Mouse (Mus musculus) heart, embryonic 10.5 days (tissue): ENCODE results near the gene Slc45a2. TPM values are rescaled to one million over a fixed set of nuclear protein-coding genes. Genes with fewer than 3 reads are reported as not detected.
A peak's percentile ranks its signal among the peaks of the same experiment; 100 is the strongest.

ENCODE experiments used
- DNase-seq: peaks from one replicate; pipeline ENCODE4 v3.0.0-alpha.2; 2017; ENCODE audit warnings: low spot score
- H3K27ac ChIP-seq: fragments of 300-500 bp; sonication (generic); 2 replicates; pipeline ENCODE4 v1.5.1; 2016; ENCODE audit warnings: mild to moderate bottlenecking
- H3K27me3 ChIP-seq: fragments of 300-500 bp; sonication (generic); 2 replicates; pipeline ENCODE4 v1.6.1; 2016; ENCODE audit warnings: mild to moderate bottlenecking; ENCODE audit not compliant: poor library complexity, insufficient read depth, severe bottlenecking
- H3K36me3 ChIP-seq: fragments of 300-500 bp; sonication (generic); 2 replicates; pipeline ENCODE4 v1.6.1; 2016; ENCODE audit warnings: mild to moderate bottlenecking, moderate library complexity
- H3K4me1 ChIP-seq: fragments of 300-500 bp; sonication (generic); 2 replicates; pipeline ENCODE4 v1.6.1; 2016; ENCODE audit warnings: mild to moderate bottlenecking
- H3K4me3 ChIP-seq: fragments of 300-500 bp; sonication (generic); 2 replicates; pipeline ENCODE4 v1.5.1; 2016; ENCODE audit warnings: mild to moderate bottlenecking, moderate library complexity
- H3K9me3 ChIP-seq: fragments of 300-500 bp; sonication (generic); 2 replicates; pipeline ENCODE4 v1.6.1; 2016; ENCODE audit warnings: mild to moderate bottlenecking, moderate library complexity
- WGBS: fragments of 180-500 bp; shearing (Covaris S2); methylation state at CpG from one replicate; pipeline ENCODE4 v1.1.7; 2016; 5-methylcytosine and 5-hydroxymethylcytosine counted together
- polyA plus RNA-seq: library from polyadenylated mRNA; unstranded; fragments of >200 nt; fragmentation: Nextera tagmentation; extraction: Ambion mirVana; gene quantifications from 2 replicates; pipeline ENCODE4 v1.2.1, GENCODE M21; 2016

Slc45a2 gene
- polyA plus RNA-seq, 1 experiment from 2014 or later = 0.16 TPM

DNA sequence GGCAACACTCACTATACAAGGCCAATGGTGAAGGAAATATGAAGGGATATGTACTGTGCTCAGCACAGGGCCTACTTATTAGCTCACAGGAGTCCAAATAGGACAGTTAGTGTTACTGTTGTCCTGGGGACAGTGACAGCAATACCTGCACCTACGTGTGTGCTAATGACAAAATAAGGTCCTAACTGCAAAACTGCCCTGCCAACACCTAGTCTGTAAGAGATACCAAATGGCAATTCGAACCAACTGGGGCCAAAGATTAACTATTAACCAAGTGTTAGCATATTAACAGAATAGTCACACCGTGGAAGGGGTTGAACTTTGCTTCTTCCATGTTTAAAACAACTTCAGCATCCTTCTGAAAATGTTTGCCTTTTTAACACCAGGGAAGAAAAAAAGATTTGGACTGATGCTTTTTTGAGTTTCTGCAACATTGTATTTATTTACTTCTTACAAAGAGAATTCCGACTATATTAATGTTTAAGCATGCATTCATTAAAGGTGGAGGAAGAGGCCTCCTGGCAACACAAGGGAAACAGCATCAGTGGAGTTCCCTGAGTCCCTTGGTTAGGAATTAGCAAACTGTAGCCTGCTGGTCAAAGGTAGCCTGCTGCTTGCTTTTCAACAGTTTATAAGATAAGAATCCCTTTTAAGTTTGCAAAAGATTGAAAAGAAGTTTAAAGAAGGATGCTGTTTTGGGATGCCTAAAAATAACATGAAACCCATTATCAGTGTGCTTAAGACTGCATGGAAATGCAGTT, 26.5 kb downstream of the Slc45a2 start:
- Histone ChIP-seq H3K27ac (no peak overlapping the region), H3K4me1 (peaks cover 3% of the 10 kb centered on the region; the same call in 1 of the 2 replicates), H3K9me3 (no peaks in the 10 kb centered on the region), H3K27me3 (no peaks in the 10 kb centered on the region), H3K4me3 (no peak overlapping the region), H3K36me3 (no peaks in the 10 kb centered on the region)
- DNase-seq = no peak
- WGBS = 61% methylated on average over 4 of the region's 4 CpGs

- H3K27me3 ChIP-seq = peaks cover 29% of the 10 kb centered on the region
- 77% methylated on average over 3 of the region's 3 CpGs for WGBS
- no peaks in the 10 kb centered on the region for H3K4me1 ChIP-seq
- no peak overlapping the region for H3K4me3 ChIP-seq
- DNase-seq = no peak
- H3K27ac ChIP-seq = no peak overlapping the region
- H3K9me3 ChIP-seq = no peaks in the 10 kb centered on the region
- H3K36me3 ChIP-seq = no peaks in the 10 kb centered on the region
These were observed 29.7 kb downstream of the Slc45a2 start for GRCm38 (mm10) chr15:11030188-11030587.

GRCm38 (mm10) chr15:11035947-11036474, 35.5 kb downstream of the Slc45a2 start:
- Histone ChIP-seq H3K27ac (no peak overlapping the region), H3K4me1 (peaks cover 23% of the 10 kb centered on the region), H3K9me3 (no peaks in the 10 kb centered on the region), H3K27me3 (peaks cover 61% of the 10 kb centered on the region), H3K4me3 (peak overlapping the region; percentile 56), H3K36me3 (no peaks in the 10 kb centered on the region)
- no peak for DNase-seq
- 5% methylated on average over 34 of the region's 34 CpGs for WGBS

DNA sequence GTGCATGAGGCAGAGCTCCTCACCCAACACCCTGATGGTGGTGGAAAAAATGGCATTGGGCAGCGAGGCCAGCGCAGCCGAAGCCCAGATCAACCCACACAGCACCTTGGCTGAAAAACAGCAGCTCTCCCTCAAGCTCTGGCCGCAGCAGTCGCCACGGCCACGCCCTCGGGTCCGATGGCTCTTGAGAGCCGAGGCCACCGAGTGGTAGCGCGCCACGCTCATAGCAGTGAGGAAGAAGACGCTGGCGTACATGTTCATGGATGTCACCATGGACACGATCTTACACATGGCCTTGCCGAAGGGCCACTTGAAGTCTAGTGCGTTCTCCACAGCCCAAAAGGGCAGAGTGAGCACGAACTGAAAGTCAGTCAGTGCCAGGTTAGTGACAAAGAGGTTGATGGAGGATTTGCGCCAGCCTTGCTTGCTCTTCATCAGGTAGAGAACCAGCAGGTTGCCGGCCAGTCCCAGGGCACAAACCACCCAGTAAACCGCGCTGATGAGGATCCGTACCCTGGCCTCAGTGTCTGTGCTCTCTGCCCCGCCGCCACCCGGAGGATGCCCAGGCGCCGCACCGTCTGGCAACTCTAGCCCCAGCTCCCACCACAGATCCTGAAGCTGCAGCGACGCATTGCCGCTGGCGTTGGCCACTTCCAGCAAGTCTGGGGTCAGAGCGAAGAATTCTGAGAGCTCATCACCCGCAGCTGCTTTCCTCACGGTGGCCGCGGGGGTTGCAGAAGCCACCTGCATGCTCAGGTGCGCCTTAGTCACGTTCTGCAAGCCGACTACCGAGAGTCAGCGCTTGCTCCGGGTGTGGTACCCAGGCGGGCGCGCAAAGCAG, 36.2 kb downstream of the Slc45a2 start:
- Histone ChIP-seq H3K27me3 (peaks cover 61% of the 10 kb centered on the region), H3K36me3 (no peaks in the 10 kb centered on the region), H3K9me3 (no peaks in the 10 kb centered on the region), H3K4me3 (peak overlapping the region; percentile 56), H3K27ac (no peak overlapping the region), H3K4me1 (peaks cover 23% of the 10 kb centered on the region)
- WGBS = 5% methylated on average over 49 of the region's 49 CpGs
- DNase-seq = no peak

- H3K27me3 ChIP-seq = peaks cover 60% of the 10 kb centered on the region
- DNase-seq = no peak
- 8% methylated on average over 8 of the region's 8 CpGs for WGBS
These were observed 36.8 kb downstream of the Slc45a2 start for GRCm38 (mm10) chr15:11037376-11037695.

GRCm38 (mm10) chr15:11037711-11038110, 37.2 kb downstream of the Slc45a2 start, which contains the start of gene Rxfp3:
TSS of gene Rxfp3 (minus strand) at chr15:11037991.
- Histone ChIP-seq H3K27ac (no peak within 1 kb of the TSS), H3K27me3 (peaks cover 56% of the 10 kb centered on the region), H3K4me3 (peak within 1 kb of the TSS; percentile 56), H3K9me3 (no peaks in the 10 kb centered on the region), H3K4me1 (peaks cover 23% of the 10 kb centered on the region), H3K36me3 (no peaks in the 10 kb centered on the region)
- 4% methylated on average over 16 of the region's 16 CpGs for WGBS
- no peak for DNase-seq

More at GRCm38 (mm10) chr15:11037376-11037695, 36.8 kb downstream of the Slc45a2 start:
- H3K36me3 ChIP-seq = no peaks in the 10 kb centered on the region
- peak overlapping the region; percentile 56 for H3K4me3 ChIP-seq
- peaks cover 23% of the 10 kb centered on the region for H3K4me1 ChIP-seq
- no peaks in the 10 kb centered on the region for H3K9me3 ChIP-seq
- no peak overlapping the region for H3K27ac ChIP-seq

DNA sequence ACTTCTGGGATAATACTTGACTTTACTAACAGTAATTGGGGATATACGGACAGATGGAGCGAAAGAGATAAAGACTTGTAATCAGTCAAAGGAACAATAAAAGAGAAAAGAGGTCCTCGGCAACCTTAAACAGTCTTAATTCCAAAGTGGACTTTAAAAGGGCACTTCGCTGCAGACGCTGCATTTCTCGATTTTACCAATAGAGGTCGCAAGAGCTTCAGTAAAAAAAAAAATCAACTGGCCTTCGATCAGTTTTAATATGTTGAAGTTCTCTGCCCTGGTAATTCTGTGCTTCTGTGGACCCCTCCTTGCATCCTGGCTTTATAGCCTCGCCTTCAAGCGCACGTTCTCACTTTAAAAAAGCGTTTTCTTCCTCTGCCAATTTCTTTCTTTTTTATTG, 38.0 kb downstream of the Slc45a2 start:
- H3K36me3 ChIP-seq = no peaks in the 10 kb centered on the region
- no peak for DNase-seq
- no peak overlapping the region for H3K4me3 ChIP-seq
- peaks cover 23% of the 10 kb centered on the region for H3K4me1 ChIP-seq
- peaks cover 49% of the 10 kb centered on the region for H3K27me3 ChIP-seq
- H3K27ac ChIP-seq = no peak overlapping the region
- 3% methylated on average over 12 of the region's 12 CpGs for WGBS
- H3K9me3 ChIP-seq = no peaks in the 10 kb centered on the region

DNA sequence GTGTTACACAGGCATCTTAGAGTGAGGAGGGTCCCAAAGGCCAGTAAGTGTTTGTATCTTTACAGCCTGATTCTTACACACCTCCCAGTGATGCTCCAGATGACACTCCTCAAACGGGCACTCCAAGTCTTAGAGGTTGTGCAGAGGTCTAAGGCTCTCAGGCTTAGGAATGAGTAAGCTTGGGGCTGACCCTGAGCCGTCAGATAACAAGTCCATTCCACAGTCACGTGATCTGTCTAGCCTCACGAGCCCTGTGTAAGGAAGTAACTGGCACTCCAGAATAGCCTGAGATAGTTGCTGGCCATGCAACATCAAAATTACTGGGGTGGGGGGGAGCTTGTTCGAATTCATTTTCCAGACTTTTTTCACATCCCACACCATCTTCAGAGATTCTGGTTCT, 39.5 kb downstream of the Slc45a2 start:
- no peak for DNase-seq
- H3K4me1 ChIP-seq = peaks cover 23% of the 10 kb centered on the region
- no peaks in the 10 kb centered on the region for H3K9me3 ChIP-seq
- peaks cover 33% of the 10 kb centered on the region for H3K27me3 ChIP-seq
- H3K36me3 ChIP-seq = no peaks in the 10 kb centered on the region
- WGBS = 28% methylated on average over 5 of the region's 5 CpGs
- H3K27ac ChIP-seq = no peak overlapping the region
- no peak overlapping the region for H3K4me3 ChIP-seq

DNA sequence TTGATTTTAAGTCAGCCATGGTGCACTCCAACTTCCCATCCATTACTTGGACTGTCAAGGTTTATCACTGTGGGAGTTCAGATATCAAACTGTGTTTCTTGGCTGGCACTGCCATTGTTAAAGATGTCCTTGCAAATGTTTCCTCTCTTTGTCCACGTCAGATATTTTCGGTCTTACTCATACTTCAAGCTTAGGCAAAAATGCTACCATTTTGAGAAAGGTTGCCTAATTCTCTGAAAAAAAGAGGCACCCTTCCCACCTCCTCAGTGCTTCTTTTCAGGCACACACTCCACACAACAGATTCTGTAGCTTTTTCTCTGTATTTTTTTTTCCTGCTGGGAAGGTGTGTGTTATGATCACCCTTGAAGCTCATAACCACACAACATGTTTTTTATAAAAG, 40.7 kb downstream of the Slc45a2 start:
- no peak for DNase-seq
- 78% methylated on average over 2 of the region's 2 CpGs for WGBS
- H3K27ac ChIP-seq = no peak overlapping the region
- no peaks in the 10 kb centered on the region for H3K36me3 ChIP-seq
- no peak overlapping the region for H3K4me3 ChIP-seq
- peaks cover 21% of the 10 kb centered on the region for H3K27me3 ChIP-seq
- peaks cover 17% of the 10 kb centered on the region for H3K4me1 ChIP-seq
- no peaks in the 10 kb centered on the region for H3K9me3 ChIP-seq

GRCm38 (mm10) chr15:11042828-11043227, 42.3 kb downstream of the Slc45a2 start:
- H3K27me3 ChIP-seq = peaks cover 5% of the 10 kb centered on the region
- H3K4me1 ChIP-seq = 0 out of 2 replicates have a peak, but pooled peaks cover 4% of the 10 kb centered on the region
- WGBS = 74% methylated on average over 5 of the region's 5 CpGs

DNA sequence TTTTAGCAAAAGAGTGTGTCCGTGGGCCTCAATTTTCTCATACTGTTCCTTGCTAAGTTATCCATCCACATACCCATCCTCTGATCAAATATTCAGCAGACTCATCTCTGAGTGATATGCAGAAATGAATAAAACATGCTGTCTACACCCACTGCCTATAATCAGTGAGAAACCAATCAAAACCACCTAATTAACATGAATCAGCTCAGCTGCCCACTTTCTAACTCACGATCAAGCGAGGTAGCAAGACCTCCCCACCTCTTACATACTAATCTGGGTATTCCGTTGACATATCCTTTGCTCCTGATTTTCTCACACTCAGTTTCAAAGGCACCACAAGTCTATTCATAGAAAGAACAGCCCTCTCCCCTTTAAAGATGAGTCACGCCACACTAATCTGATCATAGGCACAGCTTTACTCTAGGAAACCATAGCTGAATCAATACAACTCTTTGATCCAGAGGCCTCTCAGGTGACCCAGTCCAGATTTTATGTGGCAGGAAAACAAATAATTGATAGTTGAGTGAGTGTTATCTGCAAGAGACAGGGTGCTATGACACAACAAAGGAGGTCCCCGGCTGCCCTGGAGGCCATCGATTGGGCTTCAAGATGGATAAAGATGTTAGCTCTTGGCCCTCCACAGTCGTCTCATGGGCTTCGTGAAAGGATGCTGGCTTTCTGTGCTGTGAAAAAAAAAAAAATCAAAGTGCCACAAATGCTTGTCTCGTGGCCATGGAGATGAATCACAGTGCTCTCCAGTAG, 53.3 kb downstream of the Slc45a2 start:
- 65% methylated on average over 10 of the region's 10 CpGs for WGBS

More at GRCm38 (mm10) chr15:11042828-11043227, 42.3 kb downstream of the Slc45a2 start:
- Histone ChIP-seq H3K36me3 (no peaks in the 10 kb centered on the region), H3K27ac (no peak overlapping the region), H3K9me3 (no peaks in the 10 kb centered on the region), H3K4me3 (no peak overlapping the region)
- DNase-seq = no peak

DNA sequence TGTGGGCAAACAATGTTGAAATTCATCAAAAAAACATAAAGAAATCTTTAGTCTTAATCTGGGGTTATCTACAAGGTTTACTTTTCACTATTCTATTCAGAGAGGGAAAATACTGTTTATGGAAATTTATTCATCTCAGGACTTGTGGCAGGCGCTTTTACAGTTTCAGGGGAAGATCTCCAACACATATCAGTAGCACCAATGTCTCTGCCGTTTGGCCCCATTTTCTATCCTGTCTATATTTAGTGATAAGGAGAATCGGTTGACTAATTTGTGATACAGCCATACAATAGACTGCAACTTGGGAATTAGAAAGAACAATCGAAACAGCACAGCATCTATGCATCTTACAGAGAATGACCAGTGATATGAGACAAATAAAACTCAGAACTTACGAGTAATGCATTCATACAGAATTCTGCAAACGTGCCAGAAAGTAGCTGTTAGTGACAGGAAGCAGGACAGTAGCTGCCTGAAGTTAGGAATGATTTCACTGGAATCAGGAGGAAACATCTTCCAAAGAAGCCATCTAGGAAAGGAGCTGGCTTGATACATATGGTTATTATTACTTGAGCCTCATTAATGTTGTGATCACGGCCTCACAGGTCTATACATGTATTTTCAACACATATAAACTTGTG, 54.0 kb downstream of the Slc45a2 start:
- H3K4me3 ChIP-seq = no peak overlapping the region
- no peaks in the 10 kb centered on the region for H3K9me3 ChIP-seq
- WGBS = 74% methylated on average over 7 of the region's 7 CpGs
- H3K27me3 ChIP-seq = no peaks in the 10 kb centered on the region
- no peaks in the 10 kb centered on the region for H3K36me3 ChIP-seq
- no peaks in the 10 kb centered on the region for H3K4me1 ChIP-seq
- H3K27ac ChIP-seq = no peak overlapping the region
- DNase-seq = no peak

More for the DNA sequence above, 53.3 kb downstream of the Slc45a2 start:
- Histone ChIP-seq H3K36me3 (no peaks in the 10 kb centered on the region), H3K4me3 (no peak overlapping the region), H3K9me3 (no peaks in the 10 kb centered on the region), H3K4me1 (no peaks in the 10 kb centered on the region), H3K27ac (no peak overlapping the region), H3K27me3 (no peaks in the 10 kb centered on the region)
- DNase-seq = no peak
